Mouse (Mus musculus): ENCODE data around the gene Fer. TPM values are rescaled to one million over a fixed set of nuclear protein-coding genes. Genes with fewer than 3 reads are reported as not detected.
A peak's percentile ranks its signal among the peaks of the same experiment; 100 is the strongest.

Gene Fer
- total RNA-seq, 2 experiments from 2014 or later, result 28.4 to 31.9 TPM

DNA sequence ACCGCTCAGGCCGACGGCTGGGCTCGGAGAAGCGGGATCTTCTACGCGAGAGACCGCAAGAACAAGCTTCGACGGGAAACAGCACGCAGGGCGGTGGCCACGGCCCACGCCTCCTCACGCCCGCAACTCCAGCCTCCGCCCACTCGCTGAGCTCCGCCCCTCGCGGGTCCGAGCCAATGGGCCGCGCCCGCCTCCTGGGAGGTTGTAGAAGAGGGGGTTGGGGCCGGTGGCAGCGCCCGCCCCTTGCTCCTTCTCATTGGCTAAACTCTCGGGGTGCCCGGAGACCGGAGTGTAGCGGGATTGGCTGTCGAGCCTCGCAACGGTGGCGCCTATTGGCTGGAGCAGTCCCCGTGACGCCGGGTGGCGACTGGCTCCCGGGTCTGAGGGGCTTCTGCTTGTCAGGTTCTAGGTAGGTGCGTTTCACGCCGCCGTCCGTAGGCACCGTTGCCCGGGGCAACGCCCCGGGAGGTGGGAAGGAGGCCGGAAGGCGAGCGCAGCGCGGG is 836 bp downstream of the Fer start, which contains the start of gene A930002H24Rik:
Gene A930002H24Rik, minus strand, starts transcription at position 145 of the 503 bp plus-strand sequence.
- DNase-seq (ENCODE audit: low spot score in 2 of 2), result peak; percentile 99

DNA sequence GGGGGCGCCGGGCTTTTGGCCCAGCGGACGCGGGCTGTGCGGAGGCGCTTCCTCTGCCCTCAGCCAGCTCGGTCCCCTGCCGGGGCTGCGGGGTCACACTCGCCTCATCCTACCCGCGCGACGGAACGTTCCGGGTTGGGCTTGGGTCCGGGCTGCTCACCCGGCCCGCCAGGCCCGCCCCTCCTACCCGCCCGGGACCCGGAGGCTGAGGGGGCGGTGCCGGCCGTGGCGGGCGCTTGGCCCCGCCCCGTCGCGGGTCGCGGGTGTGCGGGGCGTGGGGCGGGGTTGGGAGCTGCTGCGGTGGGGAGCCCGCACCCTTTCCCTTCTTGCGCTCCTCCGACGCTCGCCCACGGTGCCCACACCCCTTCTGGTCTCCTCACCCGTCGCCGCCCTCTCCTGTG is 1.3 kb downstream of the Fer start:
- DNase-seq (ENCODE audit: low spot score in 2 of 2), result peak; percentile 37 to 57

DNA sequence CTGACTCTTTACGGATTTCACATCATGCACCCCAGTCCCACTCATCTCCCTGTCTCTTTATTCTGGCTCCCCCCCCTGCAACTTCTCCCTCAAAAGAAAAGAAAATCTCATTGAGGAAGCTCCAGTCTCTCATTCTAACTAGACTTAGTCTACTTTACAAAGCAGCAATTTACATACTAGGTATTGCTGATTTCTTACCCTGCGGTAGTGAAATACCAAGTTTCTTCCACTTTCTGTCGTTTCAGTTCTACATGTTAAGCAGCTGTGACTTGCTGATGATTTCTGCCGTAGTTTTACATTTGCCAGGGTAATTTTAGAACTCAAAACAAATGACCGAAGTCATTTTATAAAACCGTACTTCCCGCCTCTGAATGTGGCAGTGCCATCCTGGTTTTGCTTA is 8.9 kb downstream of the Fer start:
- no peak for DNase-seq (ENCODE audit: low spot score in 2 of 2)

DNA sequence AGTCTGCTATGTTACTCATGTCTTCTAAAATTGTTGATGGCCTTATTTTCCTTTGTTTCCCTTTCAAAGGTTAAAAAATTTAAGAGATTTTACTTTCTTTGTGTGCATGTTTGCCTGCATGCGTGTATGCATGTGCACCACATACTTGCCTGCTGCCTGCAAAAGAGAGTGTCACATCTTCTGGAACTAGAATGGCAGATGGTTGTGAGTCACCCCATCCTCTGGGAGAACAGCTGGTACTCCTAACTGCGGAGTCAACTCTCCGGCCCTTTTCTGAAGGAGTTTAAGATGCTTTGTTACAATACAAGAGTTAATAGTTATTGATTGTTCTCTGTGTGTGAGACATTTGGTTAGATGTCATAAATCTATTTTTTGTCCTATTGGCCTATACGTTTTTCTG is 16.0 kb downstream of the Fer start:
- no peak for DNase-seq (ENCODE audit: low spot score in 2 of 2)

DNA sequence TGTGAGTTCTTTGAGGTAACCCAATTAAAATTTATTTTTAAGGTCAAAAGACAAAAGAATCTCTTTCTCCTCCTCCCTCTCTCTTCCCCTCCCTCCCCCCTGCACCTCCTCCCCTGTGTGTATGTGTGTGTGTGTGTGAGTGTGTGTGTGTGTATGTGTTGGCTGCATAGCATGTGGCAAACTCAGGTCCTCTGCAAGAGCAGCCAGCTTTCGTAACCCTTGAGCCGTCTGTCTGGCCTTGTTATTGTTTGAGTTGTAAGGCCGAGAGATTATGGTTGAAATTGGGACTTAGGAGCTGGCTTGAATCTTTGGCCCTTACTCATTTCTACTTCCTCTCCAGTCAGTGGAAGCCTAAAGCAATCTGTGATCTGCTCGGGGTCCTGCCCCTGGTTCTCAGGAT is 17.1 kb downstream of the Fer start:
- DNase-seq (ENCODE audit: low spot score in 2 of 2), result no peak

DNA sequence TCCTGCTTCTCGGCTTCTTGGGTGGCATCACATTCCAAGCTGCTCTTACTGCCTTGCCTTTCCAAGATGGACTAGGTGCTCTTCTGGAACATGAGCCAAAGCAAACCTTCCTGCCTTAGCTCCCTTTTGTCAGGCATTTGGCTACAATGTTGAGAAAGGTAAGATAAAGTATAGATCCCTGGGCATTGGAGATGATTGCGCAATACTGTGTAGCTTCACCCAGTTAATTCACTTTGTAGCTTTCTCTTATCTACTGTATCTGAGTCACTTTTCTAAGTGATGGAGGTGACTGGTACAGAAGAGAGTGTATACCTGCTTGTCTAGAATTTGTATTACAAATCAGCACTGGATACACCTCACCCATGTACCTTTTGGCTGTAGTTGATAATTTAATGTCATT is 24.1 kb downstream of the Fer start:
- no peak for DNase-seq (ENCODE audit: low spot score in 2 of 2)

DNA sequence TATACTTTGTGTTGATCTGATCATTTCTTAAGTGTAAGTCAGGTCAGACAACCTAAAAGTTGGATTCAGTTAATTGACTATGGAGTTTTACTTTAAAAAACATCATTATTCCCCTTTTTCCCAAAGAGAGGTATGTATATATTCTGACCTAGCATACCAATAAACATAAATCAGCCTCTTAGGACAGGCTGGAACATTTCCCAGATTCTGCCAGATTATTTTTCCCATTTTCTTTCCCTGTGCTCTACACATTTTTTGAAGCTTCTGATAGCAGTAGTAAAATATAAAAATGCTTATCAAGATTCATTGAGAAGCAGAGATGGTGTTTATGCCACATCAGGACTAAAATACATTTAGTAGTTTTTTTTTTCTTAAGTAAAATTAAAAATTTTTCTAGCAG is 27.7 kb downstream of the Fer start:
- DNase-seq (ENCODE audit: low spot score in 2 of 2), result no peak

DNA sequence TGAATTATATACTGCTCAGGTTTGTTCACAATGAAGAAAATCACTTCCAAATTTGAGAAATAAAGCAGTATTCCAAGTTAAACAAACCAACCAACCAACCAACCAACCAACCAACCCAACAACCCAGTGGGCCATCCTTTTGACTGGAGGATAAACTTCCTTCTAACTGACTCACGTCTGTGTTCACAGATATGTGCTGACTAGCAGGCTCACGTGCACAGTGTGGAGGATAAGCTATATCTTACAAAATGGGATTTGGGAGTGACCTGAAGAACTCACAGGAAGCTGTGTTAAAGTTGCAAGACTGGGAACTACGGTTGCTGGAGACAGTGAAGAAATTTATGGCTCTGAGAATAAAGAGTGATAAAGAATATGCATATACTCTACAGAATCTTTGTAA is 33.0 kb downstream of the Fer start:
- DNase-seq (ENCODE audit: low spot score in 2 of 2), result no peak

DNA sequence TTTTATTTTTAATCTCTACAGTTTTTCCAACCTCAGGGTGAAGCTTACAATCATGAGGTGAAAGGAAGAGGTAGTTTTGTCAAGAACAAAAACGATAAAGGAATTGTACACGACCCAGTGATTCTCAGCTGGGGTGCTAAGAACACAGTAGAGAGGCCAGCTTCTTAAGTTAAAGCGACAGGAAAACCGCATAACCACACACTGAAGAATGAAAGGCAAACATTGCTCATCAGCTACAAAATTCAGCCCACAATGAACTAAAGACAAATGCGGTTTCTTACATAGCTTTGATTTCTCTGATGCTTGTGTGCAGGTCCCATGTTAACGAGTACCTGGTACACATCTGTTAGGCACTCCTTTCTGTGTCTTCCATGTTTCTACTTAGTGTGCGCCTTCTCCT is 34.2 kb downstream of the Fer start:
- DNase-seq (ENCODE audit: low spot score in 2 of 2), result no peak

DNA sequence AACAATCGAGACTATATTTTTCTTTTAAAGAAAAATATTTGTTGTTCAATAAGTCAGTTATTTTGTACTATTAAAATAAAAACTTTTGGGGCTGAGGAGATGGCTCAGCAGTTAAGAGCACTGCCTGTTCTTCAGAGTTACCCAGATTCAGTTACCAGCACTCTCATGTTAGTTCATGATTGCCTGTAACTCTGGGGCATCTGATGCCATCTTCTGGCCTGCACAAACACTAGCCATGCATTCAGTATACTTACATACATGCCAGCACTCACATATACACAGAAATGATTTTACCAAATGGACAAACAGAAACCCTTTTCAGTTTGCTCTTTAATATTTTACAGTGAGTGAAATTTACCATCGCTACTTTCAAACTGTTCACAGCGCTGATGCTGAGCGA is 46.4 kb downstream of the Fer start:
- DNase-seq (ENCODE audit: low spot score in 2 of 2), result no peak

DNA sequence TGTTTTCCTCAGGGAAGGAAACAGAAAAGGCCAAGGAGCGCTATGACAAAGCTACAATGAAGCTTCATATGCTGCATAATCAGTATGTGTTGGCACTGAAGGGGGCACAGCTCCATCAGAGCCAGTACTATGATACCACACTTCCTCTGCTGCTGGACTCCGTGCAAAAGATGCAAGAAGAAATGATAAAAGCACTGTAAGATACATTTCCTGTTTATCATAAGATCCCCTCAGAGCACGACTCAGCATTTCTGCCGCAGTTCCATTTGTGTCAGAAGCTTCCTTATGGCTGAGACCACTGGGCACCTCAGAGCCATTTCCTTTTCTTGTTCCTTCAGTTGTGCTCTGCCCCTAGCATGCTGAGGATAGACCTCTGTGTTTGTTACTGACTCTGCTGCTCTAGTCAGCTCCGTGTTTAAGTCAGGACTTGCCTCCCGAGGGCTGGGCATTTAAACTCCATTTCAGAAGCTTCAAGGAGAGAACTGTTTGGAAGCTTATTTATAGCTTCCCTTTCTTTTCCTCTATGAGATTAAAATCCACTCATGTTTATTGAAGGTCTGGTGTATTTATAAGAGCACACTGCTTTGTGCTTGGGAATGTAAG is 58.8 kb downstream of the Fer start:
- DNase-seq (ENCODE audit: low spot score in 2 of 2), result no peak

DNA sequence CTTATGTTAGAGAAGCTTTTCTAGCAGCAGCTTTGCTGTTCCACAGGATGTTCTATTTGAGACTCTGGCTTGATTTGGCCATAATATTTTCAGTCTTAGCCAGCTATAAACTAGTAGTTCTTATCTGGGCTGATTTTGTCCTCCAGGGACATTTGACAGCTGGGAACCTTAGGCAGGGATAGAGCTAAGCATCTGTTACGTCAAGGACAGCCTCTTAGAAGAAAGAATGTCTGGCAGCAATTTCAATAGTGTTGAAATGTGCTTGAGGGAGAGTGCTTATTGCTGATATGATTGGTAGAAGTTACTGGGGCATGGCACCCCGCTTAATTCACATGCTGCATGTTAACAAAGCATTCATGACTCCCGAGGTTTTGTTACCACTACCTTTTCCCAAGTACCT is 62.7 kb downstream of the Fer start:
- no peak for DNase-seq (ENCODE audit: low spot score in 2 of 2)

DNA sequence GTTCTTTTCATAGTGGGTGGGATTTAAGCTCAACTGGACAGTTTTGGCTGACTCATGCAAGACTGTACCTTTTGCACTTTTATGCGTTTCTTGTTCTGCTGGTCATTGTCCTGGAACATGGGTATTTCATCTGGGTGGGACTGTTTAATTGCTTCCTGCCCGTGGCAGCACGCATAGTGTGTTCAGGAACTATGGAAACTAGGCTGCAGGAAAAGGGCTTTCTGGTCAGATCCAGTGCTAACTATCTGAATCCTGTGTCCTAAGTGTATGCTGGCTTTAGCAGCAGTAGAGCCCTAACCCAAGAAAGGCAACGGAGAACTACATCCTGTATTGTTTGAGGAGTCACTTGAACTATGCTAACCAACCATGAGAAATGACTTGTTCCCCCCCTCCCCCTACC is 67.8 kb downstream of the Fer start:
- DNase-seq (ENCODE audit: low spot score in 2 of 2), result no peak

DNA sequence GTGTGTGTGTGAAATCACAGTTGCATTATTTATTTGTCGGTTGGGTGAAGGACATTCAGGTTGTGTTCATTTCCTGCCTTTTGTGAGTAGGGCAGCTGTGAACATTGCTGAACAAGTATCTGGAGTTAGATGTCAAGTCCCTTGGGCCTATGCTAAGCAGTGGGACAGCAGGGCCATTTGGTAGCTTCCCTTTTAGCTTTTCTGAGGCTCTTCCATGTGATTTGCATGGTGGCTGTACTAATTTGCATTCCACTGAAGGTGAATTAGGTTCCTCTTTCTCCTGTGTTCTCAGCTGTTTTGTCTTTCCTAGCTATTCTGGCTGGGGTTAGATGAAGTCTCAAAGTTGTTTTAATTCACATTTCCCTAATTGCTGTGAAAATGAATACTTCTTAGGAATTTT is 68.7 kb downstream of the Fer start:
- no peak for DNase-seq (ENCODE audit: low spot score in 2 of 2)

DNA sequence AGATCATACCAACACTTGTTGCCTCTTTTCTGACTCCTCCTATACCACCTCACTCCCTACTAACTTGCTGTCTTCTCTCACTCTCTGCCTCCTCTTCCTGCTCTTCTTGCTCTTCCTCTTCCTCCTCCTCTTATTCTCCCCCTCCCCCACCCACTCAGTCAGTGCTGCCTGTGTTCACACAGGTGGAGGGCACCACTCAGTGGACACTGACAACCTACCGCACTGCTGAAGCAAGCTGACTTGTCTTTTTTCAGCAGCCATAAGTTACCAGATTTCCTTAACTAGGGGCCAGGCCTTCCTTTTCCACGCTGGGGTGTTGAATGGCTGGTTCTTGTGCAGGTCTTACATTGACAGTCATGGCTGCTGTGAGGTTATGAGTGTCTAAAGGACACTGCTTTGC is 72.5 kb downstream of the Fer start:
- no peak for DNase-seq (ENCODE audit: low spot score in 2 of 2)

DNA sequence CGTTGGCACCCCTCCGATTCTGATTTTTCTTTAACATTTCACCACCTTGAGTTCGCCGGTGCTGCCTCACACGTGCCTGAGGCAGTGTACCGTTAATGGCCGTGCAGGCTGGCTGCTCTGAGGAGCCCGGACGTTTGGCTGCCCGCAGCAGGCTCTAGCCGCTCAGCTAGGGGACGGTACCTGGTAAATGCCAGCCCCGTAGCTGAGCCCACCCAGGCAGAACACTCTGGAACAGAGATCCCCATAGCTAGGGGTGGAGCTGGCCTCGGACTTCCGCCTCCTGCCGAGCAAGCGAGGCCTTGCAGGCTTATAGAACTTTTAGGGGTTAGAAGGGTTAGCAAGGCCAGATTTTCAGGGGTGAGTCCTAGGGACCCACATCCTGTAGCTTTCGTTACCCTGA is 75.0 kb downstream of the Fer start:
- DNase-seq (ENCODE audit: low spot score in 2 of 2), result no peak

DNA sequence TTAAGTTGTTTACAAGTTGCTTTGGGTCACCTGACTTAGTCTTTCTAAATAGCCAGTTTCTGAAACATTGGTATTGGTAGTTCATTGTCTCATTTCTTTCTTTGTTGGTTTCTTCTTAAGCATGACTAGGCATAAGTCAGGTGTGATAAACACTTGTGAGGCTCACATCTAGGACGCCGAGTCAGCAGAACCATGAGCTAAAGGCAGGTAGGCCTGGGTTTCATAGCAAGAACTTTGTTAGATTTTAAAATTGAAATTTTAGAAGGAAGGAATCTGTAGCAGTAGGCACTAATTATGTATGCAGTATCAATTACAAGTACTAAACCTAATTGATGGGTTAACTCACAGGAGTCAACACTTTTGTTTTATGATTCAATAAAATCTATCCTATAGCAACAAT is 83.9 kb downstream of the Fer start:
- no peak for DNase-seq (ENCODE audit: low spot score in 2 of 2)

DNA sequence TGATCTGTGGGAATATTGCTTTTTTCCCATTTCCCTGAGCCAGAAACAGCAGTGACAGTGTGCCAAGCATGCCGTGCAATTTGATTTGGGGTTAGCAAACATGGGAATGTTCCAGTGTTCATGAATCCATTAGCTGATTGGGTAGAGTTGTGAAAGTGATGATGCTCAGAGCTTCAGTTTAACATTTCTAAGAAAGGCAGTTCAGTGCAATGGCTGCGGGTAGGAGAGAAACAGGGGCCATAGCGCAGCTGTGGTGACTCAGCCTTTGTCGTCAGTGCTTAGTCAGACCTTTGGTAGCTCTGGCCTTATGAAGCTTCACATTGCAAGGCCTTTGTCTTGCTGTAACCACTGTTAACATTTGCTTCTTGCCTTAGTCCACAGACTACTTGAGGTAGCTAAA is 85.9 kb downstream of the Fer start:
- no peak for DNase-seq (ENCODE audit: low spot score in 2 of 2)

DNA sequence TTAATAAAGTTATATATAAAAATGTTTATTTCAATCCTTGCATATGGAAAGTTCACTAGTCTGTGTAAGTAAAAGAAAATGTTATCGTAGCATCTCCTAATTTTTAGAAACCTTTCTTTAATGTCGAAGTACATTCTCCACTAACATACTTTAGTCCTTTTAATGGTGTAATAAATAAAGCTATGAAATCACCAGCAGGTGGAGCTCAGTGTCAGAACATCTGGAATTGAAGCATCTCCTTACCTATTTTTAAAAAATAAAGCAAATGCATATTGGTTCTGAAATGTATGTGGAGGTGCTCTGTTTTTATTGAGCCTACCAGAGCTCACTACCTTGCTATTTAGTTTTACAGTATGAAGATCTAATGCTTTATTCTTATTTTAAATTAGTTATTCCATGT is 88.6 kb downstream of the Fer start:
- DNase-seq (ENCODE audit: low spot score in 2 of 2), result no peak

DNA sequence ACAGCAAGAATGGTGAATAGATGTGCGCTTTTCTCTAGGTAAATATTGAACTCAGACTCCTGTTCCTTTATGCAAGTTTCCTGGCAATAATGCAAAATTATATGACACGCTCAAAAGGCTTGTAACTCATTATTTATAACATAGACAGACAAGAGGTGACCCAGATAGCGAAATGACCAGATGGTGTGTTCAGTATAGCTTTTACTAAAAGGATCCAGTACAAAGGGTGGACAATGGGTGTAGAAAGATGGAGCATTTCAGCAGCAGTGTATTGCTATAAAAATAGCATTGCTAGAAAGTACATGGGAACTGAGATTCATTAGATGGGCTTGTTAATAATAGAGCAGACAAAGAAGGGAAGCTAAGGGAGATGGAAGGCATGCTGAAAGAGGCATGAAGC is 104.2 kb downstream of the Fer start:
- no peak for DNase-seq (ENCODE audit: low spot score in 2 of 2)

DNA sequence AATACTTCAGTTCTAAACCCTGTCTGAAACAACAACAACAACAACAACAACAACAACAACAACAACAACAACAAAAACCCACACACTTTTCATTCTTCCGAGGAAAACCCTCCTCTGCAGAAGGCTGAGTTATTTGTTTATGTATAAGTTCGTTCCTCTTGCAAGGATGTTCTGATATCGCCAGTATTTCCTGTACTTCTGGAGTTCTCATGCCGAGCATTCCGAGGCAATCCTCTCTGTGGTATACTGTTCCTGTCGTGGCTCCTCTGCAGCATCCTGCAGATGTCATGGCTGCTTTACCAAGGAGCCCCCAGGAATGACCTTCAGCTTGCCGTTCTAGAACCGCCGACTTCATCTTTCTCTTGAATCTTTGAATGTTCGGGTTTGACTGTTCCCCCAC is 106.6 kb downstream of the Fer start:
- no peak for DNase-seq (ENCODE audit: low spot score in 2 of 2)

DNA sequence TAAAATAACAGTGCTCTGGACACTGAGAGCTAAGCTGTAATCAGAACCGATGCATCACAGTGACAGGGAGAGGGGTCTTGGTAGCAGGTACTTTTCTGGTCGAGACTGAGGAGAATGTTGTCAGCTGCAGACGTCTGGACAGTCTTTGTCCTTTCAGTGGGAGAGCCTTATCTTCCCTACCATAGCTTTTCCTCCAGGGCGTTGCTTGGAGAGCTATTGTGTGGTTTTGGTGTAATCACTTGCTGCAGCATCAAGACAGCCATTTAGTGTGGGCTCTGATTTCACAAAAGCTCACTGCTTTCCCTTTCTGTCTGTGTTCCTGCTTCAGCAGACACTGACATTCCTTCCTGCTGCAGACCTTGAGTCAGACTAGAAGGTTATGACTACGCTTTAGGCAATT is 107.4 kb downstream of the Fer start:
- no peak for DNase-seq (ENCODE audit: low spot score in 2 of 2)

DNA sequence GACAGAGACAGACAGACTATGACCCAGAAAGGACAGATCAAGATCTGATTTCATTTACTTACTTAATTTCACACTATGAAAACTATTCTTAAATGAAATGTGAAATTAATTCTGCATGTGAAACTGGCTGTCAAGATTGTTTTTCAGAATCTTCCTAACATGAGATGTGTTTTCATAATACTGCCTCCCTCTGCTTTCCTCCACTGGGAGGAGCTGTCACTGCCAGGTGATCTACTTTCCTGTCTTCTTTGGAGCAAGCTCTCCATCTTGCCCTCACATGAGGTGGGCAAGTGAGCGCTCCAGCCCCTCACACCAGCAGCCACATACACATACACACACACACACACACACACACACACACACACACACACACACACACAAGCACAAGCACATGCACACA is 108.1 kb downstream of the Fer start:
- DNase-seq (ENCODE audit: low spot score in 2 of 2), result no peak

DNA sequence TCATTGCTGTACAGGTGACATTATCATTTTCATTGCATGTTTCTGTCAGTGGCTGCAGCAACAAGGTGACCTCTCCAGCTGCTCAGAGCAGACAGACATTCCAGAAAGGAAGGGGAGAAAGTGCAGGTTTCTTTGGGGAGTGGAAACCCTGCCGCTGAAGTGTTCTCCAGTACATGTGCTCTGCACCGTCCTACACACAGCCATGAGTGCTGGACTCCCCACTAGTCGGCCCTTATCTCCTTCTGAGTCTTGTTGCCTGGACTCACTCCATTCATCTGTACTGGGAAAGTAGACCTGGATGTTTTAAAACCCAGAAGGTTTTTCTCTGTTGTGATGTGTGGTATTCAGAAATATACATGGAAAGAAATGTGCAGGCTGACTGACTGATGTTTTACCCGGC is 109.3 kb downstream of the Fer start:
- DNase-seq (ENCODE audit: low spot score in 2 of 2), result no peak

Measured in gastrocnemius, postnatal 4 days (tissue).